ENCODE assay signal across 19 mouse cellular contexts in genomic region chr6:136999009-136999408, GRCm38 (mm10). TPM values are rescaled to one million over a fixed set of nuclear protein-coding genes. Genes with fewer than 3 reads are reported as not detected.
A peak's percentile ranks its signal among the peaks of the same experiment; 100 is the strongest.
DNase-seq lines count a peak whose midpoint lies in the region; ATAC-seq lines count a peak whose summit lies in the region.
"Had no signal": no experiment of that assay in that cellular context is flagged by ENCODE, and none has a peak within 500 bp of the region (broad histone marks: within the 10 kb centered on the region; RNA-seq: fewer than 3 reads in every experiment).

No protein-coding gene starts in this region.

- ATAC-seq in frontal cortex, adult (ENCODE audit: low TSS enrichment), result peak; percentile 80
- ATAC-seq: activated CD4-positive, CD25-positive, alpha-beta regulatory T cell, adult 4 months; forebrain, embryonic 13.5 days; forebrain, embryonic 16.5 days; hindbrain, postnatal 0 days; inflammation-experienced regulatory T-cells, adult 6 months; Patski had no signal

- no peak for DNase-seq in frontal cortex, postnatal 14 days (ENCODE audit: low spot score in 2 of 2)
- peak; percentile 20 for DNase-seq in 3T3-L1 (ENCODE audit: low read depth, low spot score)
- peak; percentile 49 for DNase-seq in brain, adult 2 months (ENCODE audit: low read depth, low spot score)
- no peak for DNase-seq in kidney, postnatal 25 days
- no peak for DNase-seq in heart, adult 8-10 months (ENCODE audit: low spot score)
- DNase-seq: adrenal gland, adult 8-10 months; cerebellum, adult 18-20 months; cerebellum, adult 9-10 months; gastrocnemius, postnatal 25 days; heart, adult 18-20 months; heart, postnatal 14 days; heart, postnatal 4 days had no signal

RNA-seq across cellular contexts. Expression of gene Arhgdib, which starts 57.3 kb away (rescaled TPM):
- 10 to 100 TPM; 19.6 to 27.6 (median 22.0) TPM for total RNA-seq in heart, adult 8-10 months (2022)

Comparison
In these comparisons a context has a peak if more than half of its experiments do, and no peak if none do; other contexts are left out.
1. DNase-seq: peak in 3T3-L1 (single experiment) and brain, adult 2 months (single experiment); none in frontal cortex, postnatal 14 days (0 of 2), kidney, postnatal 25 days (0 of 2) and heart, adult 8-10 months (single experiment).